Mouse (Mus musculus): ENCODE results near the gene Tmem182. TPM values are rescaled to one million over a fixed set of nuclear protein-coding genes. Genes with fewer than 3 reads are reported as not detected.

The Tmem182 gene
- polyA plus RNA-seq, 1 experiment from 2014 or later, result not detected

DNA sequence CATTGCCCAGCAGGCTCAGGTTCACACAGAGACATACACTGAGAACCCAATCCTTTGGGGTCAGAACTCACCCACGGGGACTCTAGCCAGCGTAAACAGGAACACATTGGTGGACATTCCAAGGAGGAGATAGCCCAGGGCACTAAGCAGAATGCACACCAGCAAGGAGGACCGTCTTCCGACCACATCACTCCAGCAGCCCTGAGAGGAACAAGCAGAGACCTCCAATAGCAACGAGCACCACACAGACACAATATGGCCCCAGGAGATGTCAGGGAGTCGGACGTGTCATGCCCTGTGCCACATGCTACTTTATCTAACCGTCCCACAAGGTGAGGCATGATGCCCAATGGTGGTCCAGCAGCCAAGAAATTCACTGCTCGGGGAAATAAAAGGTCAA, 21.1 kb upstream of the Tmem182 start:
- no peak overlapping the region for H3K27ac ChIP-seq
- H3K36me3 ChIP-seq (ENCODE audit: inconsistent target), result peaks cover 12% of the 10 kb centered on the region; the same call in 1 of the 2 replicates
- 98% methylated on average over 9 of the region's 9 CpGs for WGBS (ENCODE audit: missing documents)
- no peak overlapping the region for H3K4me3 ChIP-seq (ENCODE audit: inconsistent target)
- H3K79me2 ChIP-seq (ENCODE audit: inconsistent target), result no peaks in the 10 kb centered on the region

- 70% methylated on average over 11 of the region's 11 CpGs for WGBS (ENCODE audit: missing documents)
- Histone ChIP-seq H3K4me3 (ENCODE audit: inconsistent target) (no peak overlapping the region), H3K79me2 (ENCODE audit: inconsistent target) (no peaks in the 10 kb centered on the region), H3K36me3 (ENCODE audit: inconsistent target) (0 out of 2 replicates have a peak, but pooled peaks cover 3% of the 10 kb centered on the region), H3K27ac (no peak overlapping the region)
Measured at GRCm38 (mm10) chr1:40785876-40786445, 19.4 kb upstream of the Tmem182 start.

- Histone ChIP-seq H3K27ac (no peak overlapping the region), H3K36me3 (ENCODE audit: inconsistent target) (0 out of 2 replicates have a peak, but pooled peaks cover 3% of the 10 kb centered on the region), H3K79me2 (ENCODE audit: inconsistent target) (no peaks in the 10 kb centered on the region), H3K4me3 (ENCODE audit: inconsistent target) (no peak overlapping the region)
- WGBS (ENCODE audit: missing documents), result 97% methylated on average over 6 of the region's 6 CpGs
Measured at GRCm38 (mm10) chr1:40788956-40789355, 16.4 kb upstream of the Tmem182 start.

GRCm38 (mm10) chr1:40789666-40790233, 15.7 kb upstream of the Tmem182 start:
- H3K36me3 ChIP-seq (ENCODE audit: inconsistent target), result no peaks in the 10 kb centered on the region
- 45% methylated on average over 5 of the region's 5 CpGs for WGBS (ENCODE audit: missing documents)
- no peak overlapping the region for H3K27ac ChIP-seq
- H3K4me3 ChIP-seq (ENCODE audit: inconsistent target), result peak overlapping the region; percentile 78
- H3K79me2 ChIP-seq (ENCODE audit: inconsistent target), result no peaks in the 10 kb centered on the region

- Histone ChIP-seq H3K36me3 (ENCODE audit: inconsistent target) (no peaks in the 10 kb centered on the region), H3K4me3 (ENCODE audit: inconsistent target) (peak within 1 kb of the TSS; percentile 78), H3K27ac (peak within 1 kb of the TSS; percentile 18; the same call in 1 of the 2 replicates), H3K79me2 (ENCODE audit: inconsistent target) (no peaks in the 10 kb centered on the region)
- WGBS (ENCODE audit: missing documents), result 3% methylated on average over 34 of the region's 38 CpGs
Measured at GRCm38 (mm10) chr1:40790324-40791141, 14.9 kb upstream of the Tmem182 start, which contains the start of gene Mfsd9. TSS of gene Mfsd9 (minus strand) at chr1:40790687.

GRCm38 (mm10) chr1:40795508-40795907, 9.9 kb upstream of the Tmem182 start:
- H3K27ac ChIP-seq, result no peak overlapping the region
- no peaks in the 10 kb centered on the region for H3K36me3 ChIP-seq (ENCODE audit: inconsistent target)
- H3K79me2 ChIP-seq (ENCODE audit: inconsistent target), result no peaks in the 10 kb centered on the region
- no peak overlapping the region for H3K4me3 ChIP-seq (ENCODE audit: inconsistent target)
- 92% methylated on average over 1 of the region's 1 CpGs for WGBS (ENCODE audit: missing documents)

GRCm38 (mm10) chr1:40797348-40797747, 8.1 kb upstream of the Tmem182 start:
- Histone ChIP-seq H3K79me2 (ENCODE audit: inconsistent target) (no peaks in the 10 kb centered on the region), H3K36me3 (ENCODE audit: inconsistent target) (no peaks in the 10 kb centered on the region), H3K27ac (no peak overlapping the region), H3K4me3 (ENCODE audit: inconsistent target) (no peak overlapping the region)
- 20% methylated on average over 5 of the region's 5 CpGs for WGBS (ENCODE audit: missing documents)

DNA sequence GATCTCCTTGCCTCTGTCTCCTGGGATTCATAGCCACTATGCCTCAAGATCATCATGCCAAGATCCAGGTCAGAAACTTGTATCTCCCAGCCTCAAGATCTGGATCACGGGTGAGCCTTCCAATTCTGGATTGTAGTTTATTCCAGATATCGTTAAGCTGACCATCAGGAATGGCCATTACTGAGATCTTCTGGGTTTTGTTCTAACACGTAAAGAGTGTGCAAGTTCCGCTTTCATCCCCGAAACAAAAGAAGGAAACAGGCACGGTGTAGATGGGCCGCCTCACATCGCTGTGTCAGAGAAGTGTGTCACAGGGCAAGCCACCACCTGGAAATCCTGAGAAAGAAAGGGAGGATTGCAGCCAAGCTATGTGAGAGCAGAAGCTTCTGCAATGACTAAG, 6.3 kb upstream of the Tmem182 start:
- no peaks in the 10 kb centered on the region for H3K79me2 ChIP-seq (ENCODE audit: inconsistent target)
- whole genome bisulfite sequencing (ENCODE audit: missing documents), result 94% methylated on average over 8 of the region's 8 CpGs
- H3K36me3 ChIP-seq (ENCODE audit: inconsistent target), result no peaks in the 10 kb centered on the region
- H3K4me3 ChIP-seq (ENCODE audit: inconsistent target), result no peak overlapping the region
- H3K27ac ChIP-seq, result no peak overlapping the region

- Histone ChIP-seq H3K79me2 (ENCODE audit: inconsistent target) (no peaks in the 10 kb centered on the region), H3K36me3 (ENCODE audit: inconsistent target) (no peaks in the 10 kb centered on the region), H3K27ac (no peak overlapping the region), H3K4me3 (ENCODE audit: inconsistent target) (no peak overlapping the region)
- WGBS (ENCODE audit: missing documents), result 49% methylated on average over 5 of the region's 5 CpGs
Measured at GRCm38 (mm10) chr1:40800908-40801307, 4.5 kb upstream of the Tmem182 start.

- WGBS (ENCODE audit: missing documents), result 24% methylated on average over 3 of the region's 3 CpGs
- Histone ChIP-seq H3K4me3 (ENCODE audit: inconsistent target) (no peak overlapping the region), H3K27ac (no peak overlapping the region), H3K79me2 (ENCODE audit: inconsistent target) (no peaks in the 10 kb centered on the region), H3K36me3 (ENCODE audit: inconsistent target) (no peaks in the 10 kb centered on the region)
Measured at GRCm38 (mm10) chr1:40802759-40803158, 2.6 kb upstream of the Tmem182 start.

- Histone ChIP-seq H3K27ac (no peak overlapping the region), H3K79me2 (ENCODE audit: inconsistent target) (no peaks in the 10 kb centered on the region), H3K36me3 (ENCODE audit: inconsistent target) (no peaks in the 10 kb centered on the region), H3K4me3 (ENCODE audit: inconsistent target) (no peak overlapping the region)
- 91% methylated on average over 12 of the region's 12 CpGs for WGBS (ENCODE audit: missing documents)
Measured at GRCm38 (mm10) chr1:40804118-40804517, 1.3 kb upstream of the Tmem182 start.

GRCm38 (mm10) chr1:40805891-40806290, 490 bp downstream of the Tmem182 start:
- H3K4me3 ChIP-seq (ENCODE audit: inconsistent target), result no peak overlapping the region
- H3K79me2 ChIP-seq (ENCODE audit: inconsistent target), result no peaks in the 10 kb centered on the region
- H3K27ac ChIP-seq, result no peak overlapping the region
- no peaks in the 10 kb centered on the region for H3K36me3 ChIP-seq (ENCODE audit: inconsistent target)
- 90% methylated on average over 11 of the region's 11 CpGs for WGBS (ENCODE audit: missing documents)

DNA sequence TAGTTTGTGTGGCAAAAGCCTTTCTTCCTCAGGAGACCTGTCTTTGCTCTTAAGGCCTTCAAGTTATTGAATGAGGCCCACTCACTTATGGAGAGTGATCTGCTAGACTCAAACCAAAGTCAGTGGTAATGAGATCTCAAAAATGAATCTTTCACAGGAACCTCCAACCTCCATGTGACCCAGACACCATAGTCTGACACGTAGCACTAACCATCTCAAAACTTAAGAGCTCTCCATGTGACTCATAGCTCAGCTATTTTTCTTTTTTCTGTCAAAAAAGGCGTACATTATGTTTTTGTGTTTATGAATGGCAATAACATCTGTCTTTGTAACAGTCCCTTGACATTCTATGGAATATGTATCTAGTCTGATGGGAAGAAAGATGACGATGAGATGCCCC, 3.2 kb downstream of the Tmem182 start:
- Histone ChIP-seq H3K4me3 (ENCODE audit: inconsistent target) (no peak overlapping the region), H3K27ac (no peak overlapping the region), H3K36me3 (ENCODE audit: inconsistent target) (no peaks in the 10 kb centered on the region), H3K79me2 (ENCODE audit: inconsistent target) (no peaks in the 10 kb centered on the region)
- WGBS (ENCODE audit: missing documents), result 86% methylated on average over 3 of the region's 3 CpGs

DNA sequence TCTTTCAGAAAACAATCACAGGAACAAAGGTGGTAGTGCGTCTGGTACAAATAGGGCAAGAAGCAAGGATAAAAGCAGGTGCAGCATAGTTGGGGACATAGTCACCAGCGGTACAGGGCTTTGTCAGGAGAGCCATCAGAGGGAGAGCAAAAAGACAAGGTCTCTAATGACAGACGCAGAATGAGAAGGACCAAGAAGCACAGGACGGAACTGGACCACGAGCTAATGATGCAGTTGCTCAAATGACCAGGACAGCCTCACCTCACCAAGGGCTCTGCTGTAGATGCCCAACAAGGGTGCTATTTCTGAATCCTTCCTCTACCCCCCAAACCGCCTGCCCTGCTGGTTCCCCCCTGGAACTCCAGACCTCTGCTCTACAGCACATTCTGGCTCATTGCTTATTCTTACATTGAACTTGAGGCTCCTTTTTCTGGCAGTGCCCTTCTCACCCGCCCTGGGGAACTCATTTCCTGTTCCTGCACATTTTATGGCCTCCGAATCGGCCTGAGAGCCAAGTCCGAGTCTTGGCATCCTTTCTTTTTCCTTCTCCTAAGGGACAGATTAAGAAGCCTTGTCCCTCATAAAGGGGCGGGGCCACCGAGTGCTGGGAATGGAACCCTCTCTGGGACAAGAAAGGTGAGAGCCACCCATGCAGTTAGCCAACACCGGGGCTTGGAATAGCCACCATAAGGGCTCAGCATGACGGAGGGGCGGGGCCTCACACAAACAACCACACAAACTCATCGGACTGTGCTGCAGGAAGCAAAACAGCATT, 9.9 kb downstream of the Tmem182 start:
- no peaks in the 10 kb centered on the region for H3K36me3 ChIP-seq (ENCODE audit: inconsistent target)
- 68% methylated on average over 16 of the region's 16 CpGs for WGBS (ENCODE audit: missing documents)
- H3K4me3 ChIP-seq (ENCODE audit: inconsistent target), result no peak overlapping the region
- no peak overlapping the region for H3K27ac ChIP-seq
- no peaks in the 10 kb centered on the region for H3K79me2 ChIP-seq (ENCODE audit: inconsistent target)
